Mouse (Mus musculus): ENCODE results near the gene Cdh23.

The Cdh23 gene

DNA sequence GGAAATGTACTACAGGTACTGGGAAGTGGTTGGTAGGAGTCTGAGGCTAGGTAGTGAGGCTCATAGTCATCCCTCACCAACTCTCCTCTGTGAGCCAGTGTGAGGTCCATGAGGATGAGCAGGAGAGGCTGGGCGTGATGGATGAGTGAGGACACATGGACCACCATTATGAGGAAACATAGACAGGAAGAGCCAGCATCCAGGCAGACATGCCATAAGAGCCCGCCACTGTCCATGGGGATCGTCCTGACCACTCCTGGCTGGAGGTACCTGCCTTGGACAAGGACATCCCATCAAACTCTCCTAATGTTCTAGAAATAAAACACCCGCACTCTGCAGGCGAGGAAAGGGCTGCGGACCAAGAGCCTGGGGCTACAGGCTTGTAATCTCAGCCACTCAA is at the start of gene Cdh23:
TSS of gene Cdh23 (minus strand) at position 101 of the 400 bp plus-strand sequence.
- in situ Hi-C loops (cut with MboI, MseI): loop anchor here (5.0 kb wide), 2 partner anchors 59 to 174 kb away; no protein-coding TSS in a partner anchor

DNA sequence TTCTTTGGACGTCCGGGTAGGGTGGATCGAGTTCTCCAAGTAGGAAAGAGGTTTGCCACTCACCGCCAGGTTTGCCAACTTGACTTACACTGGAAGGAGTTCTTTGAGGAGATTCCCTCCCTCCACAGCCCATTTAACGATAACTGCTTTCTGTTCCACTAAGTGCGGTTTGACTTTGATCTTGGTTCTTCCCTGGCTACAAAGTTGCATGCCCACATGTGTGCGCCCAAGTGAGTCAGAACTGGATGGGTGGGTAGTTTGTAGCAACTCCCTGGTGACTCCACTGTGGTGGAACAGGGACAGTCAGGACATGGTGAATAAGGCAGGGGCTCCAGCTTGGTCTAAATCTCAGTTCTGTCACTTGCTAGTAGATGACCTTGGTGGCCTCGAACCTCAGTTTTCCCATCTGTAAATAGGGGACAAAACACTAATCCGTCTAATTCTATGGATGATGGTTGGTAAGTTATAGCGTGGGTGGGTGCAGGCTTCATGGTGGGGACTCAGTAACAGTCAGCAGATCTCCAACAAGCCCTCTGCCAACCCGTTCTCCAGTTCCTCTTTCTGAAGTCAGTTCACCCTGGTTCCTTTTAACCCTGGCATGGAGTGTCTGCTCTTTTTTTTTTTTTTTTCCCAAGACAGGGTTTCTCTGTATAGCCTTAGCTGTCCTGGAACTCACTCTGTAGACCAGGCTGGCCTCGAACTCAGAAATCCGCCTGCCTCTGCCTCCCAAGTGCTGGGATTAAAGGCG is 48.4 kb upstream of the Cdh23 start:
- in situ Hi-C loops (cut with MboI, MseI): loop anchor here (25.0 kb wide), 1 partner anchor 832 kb away; no protein-coding TSS in a partner anchor

DNA sequence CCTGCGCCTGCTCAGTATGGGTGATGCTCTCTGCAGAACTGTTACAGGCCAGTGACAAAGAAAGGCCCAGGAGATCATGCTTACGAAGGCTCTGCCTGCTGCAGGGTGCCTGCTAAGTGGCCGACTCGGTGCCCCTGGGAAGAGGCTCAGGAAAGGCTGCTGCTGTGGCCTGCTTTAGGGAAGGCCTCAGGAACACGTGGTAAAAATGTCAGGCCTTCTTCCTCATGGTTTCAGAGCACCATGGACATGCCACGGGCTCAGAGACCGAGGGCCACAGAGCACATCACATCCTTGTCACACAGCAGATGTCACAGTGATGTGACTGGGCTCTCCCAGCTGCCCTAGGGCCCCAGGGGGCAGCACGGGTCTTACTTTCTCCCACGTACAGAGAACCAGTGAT is 47.4 kb upstream of the Cdh23 start:
- in situ Hi-C loops (cut with MboI, MseI): loop anchor here (25.0 kb wide), 1 partner anchor 831 kb away; no protein-coding TSS in a partner anchor

DNA sequence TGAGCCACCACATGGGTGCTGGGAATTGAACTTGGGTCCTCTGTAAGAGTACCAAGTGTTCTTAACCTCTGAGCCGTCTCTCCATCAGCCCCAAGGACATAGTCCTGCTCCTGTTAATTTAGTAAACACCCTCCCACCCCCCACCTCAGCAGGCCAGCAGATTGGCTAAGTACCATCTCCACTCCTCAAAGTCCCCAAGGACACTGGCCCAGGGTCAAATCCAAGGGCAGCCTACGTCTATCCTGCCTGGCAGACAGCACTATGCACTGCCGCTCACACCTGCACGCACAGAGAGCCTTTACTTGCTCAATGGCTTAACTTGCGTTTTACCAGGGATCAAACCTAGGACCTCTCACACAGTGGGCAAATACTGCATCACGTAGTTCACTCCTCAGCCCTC is 46.7 kb upstream of the Cdh23 start:
- in situ Hi-C loops (cut with MboI, MseI): loop anchor here (25.0 kb wide), 1 partner anchor 831 kb away; no protein-coding TSS in a partner anchor

DNA sequence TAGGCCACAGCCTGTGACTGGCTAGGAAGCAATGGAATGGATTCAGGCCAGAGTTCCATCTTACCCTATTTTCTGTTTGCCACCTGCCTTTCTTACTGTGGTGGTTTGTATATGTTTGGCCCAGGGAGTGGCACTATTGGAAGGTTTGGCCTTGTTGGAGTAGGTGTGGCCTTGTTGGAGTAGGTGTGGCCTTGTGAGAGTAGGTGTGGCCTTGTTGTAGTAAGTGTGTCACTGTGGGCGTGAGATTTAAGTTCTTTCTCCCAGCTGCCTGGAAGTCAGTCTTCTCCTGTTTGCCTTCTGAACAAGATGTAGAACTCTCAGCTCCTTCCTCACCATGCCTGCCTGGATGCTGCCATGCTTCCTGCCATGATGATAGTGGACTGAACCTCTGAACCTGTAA is 46.0 kb upstream of the Cdh23 start:
- in situ Hi-C loops (cut with MboI, MseI): loop anchor here (25.0 kb wide), 1 partner anchor 830 kb away; no protein-coding TSS in a partner anchor

DNA sequence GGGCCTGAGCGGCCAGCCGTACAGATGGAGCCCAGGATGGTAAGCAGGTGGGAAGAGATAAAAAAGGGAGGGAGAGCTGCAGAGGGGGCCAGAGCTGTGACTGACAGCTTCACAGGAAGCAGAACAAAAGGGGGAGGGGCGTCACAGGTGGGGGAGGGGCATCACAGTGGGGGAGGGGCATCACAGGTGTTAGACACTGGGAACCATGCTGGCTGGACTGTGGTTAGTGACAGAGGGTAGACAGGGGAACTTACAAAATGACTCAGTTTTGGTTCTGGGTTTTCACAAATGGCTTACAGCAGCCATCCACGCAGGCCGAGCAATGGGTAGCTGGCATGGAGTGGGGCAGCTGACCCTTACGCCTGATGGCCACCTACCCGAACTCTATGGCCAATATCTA is 45.1 kb upstream of the Cdh23 start:
- in situ Hi-C loops (cut with MboI, MseI): loop anchor here (25.0 kb wide), 1 partner anchor 829 kb away; no protein-coding TSS in a partner anchor

DNA sequence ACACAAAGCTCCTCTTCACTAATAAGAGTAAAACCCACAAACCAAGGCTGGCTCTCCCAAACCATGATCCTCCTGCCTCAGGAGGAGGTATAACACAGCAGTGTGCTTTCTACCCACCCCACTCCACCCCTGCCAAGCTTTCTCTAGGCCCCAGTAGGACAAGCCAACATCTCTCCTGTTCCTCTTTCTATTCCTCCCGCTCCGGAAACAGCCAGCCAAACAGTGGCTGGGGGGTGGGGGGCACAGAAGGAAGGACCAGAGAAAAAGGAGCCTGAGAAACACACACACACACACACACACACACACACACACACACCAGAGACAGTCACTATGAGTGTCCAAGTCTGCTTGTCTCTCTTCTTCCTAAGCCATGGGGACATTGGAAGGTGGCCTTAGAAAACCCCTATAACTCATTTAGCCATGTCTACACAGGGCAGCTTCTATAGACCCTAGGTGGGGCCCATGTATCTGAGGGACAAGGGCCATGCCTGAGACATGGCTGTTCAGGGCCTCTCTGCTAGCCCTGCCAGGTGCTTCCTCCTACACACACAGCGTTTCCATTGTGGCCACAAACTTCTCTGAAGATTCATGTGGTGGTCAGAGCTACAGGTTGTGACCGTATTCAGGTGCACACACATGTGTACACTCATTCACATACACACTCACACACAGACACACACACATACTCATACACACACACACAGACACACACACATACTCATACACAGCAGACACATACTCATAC is 43.5 kb upstream of the Cdh23 start:
- in situ Hi-C loops (cut with MboI, MseI): loop anchor here (25.0 kb wide), 1 partner anchor 827 kb away; no protein-coding TSS in a partner anchor

DNA sequence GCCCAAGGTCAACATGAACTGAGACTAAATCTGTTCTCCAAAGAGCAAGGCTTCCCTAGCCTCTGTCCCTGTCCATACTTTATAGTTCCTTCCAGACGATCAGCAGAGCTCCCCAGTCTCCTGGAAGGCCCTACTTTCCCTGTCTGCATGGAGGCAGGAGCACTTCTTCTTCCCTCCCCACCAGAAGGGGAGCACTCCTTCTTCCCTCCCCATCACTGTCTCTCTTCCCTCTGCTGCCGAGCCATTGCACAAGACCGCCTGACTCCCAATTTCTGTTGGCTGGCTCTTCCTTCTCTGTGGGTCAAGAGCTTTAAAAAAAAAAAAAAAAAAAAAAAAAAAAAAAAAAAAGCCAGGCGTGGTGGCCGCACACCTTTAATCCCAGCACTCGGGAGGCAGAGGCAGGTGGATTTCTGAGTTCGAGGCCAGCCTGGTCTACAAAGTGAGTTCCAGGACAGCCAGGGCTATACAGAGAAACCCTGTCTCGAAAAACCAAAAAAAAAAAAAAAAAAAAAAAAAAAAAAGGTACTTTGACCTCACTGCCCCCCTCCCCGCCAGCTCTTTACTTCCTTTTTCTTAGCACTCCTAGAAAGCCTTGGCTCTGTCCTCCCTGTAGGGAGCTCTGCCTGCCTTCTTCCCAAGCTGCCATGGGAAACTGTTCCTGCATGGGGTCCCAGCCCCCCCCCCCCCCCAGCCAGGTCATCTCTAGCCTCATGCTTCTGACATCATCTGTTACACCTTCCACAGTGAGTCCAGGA is 41.8 kb upstream of the Cdh23 start:
- in situ Hi-C loops (cut with MboI, MseI): loop anchor here (25.0 kb wide), 1 partner anchor 826 kb away; no protein-coding TSS in a partner anchor

DNA sequence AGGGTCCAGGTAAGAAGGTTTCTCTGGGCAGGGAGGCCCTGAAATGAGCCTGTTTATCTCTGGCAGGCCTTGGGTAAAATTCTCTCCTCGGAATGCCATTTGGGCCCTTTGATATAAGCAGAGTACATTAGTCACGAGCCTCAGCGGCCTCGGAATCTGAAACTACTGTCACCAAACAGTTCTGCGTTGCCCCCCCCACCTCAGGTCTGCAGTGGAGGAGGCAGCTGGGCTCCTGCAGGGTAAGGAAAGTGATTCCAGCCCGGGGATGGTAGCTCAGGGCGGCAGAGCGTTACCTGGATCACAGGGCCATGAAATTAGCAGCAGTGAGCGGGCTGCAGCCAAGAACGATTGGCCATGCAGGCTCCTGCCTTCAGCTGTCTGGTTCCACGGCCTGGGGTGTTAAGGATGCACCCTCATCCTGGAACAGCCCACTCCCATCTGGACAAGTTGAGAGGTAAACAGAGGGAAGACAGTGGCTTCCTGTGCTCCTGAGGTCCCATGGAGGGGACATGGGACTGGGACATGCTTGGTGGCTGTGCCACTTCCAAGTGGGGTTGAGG is 41.0 kb upstream of the Cdh23 start:
- in situ Hi-C loops (cut with MboI, MseI): loop anchor here (25.0 kb wide), 1 partner anchor 825 kb away; no protein-coding TSS in a partner anchor

DNA sequence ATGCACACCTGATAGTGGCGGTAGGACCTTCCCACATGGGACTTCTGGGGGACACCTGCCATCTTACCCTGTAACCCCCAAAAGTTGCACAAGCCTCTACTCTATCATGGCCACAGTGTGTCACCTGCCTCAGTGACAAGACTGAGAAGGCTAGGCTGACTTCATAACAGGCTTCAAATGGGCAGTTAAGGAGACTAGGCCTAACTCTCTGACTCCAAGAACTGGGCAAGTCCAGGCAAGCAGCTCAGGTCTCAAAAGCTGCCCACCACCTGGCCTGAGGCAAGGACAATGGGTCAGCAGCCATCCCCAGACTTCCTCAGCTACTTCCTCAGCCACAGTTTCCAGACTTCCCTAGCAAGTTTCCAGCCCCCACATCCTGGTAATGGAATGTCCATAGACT is 39.4 kb upstream of the Cdh23 start:
- in situ Hi-C loops (cut with MboI, MseI): loop anchor here (25.0 kb wide), 1 partner anchor 823 kb away; no protein-coding TSS in a partner anchor

DNA sequence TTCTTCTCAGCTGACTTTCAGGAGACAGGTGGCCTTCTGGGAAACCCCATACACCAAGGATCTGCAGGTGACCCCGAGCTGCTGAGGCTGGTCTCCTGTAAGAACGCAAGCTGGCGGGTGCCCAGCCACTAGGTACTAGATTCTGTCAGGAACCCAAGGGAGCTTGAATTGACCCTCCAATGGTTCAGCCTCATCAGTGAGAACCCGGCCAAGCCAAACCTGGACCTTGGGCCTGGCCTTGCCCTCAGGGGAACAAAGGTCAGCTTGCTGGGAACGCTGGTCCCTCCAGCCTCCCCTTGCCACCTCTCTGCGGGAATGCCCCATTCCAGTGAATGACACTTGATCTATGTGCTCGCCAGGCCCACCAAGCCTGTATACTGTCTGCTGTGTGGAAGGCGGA is 37.2 kb upstream of the Cdh23 start:
- in situ Hi-C loops (cut with MboI, MseI): loop anchor here (25.0 kb wide), 1 partner anchor 821 kb away; no protein-coding TSS in a partner anchor

DNA sequence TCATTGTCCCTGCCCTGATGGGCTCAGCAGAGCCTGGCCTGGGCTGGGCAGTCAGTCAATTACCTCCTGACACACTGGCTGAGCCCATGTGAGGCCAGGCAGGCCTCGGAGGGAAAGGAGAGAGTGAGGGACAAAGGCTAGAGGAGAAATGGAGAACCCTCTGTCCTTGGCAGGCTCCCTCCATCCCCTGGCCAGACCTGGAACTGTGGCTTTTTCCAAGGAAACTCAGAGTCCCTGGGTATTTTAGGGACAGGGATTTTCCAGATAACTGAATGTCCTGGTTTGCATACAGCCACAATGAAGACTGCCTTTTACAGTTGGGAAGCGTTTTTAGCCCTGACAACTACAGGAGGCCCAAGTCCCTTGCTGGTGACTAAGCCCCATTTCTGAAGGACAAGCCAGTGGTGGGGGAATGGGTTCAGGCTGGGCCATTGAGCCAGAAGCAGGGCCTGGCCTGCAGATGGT is 36.1 kb upstream of the Cdh23 start:
- in situ Hi-C loops (cut with MboI, MseI): loop anchor here (25.0 kb wide), 1 partner anchor 820 kb away; no protein-coding TSS in a partner anchor

DNA sequence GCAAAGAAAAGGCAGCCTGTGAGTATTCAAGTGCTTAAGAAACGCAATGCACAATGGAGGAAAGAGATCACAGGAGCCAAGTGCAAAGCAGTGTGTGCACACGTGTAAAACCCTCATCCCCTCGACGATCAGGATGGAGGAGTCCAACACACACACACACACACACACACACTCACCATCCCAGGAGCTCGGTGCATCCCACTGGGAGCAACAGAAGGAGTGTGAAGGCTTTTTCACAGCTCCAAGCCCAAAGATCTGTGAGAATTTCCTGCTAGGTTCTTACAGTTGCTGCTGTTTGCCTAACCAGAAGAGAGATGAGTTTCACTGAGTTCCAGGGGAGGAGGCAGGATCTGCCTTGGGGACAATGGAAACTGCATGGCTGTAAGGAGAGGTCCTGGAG is 35.5 kb upstream of the Cdh23 start:
- in situ Hi-C loops (cut with MboI, MseI): loop anchor here (25.0 kb wide), 1 partner anchor 819 kb away; no protein-coding TSS in a partner anchor

DNA sequence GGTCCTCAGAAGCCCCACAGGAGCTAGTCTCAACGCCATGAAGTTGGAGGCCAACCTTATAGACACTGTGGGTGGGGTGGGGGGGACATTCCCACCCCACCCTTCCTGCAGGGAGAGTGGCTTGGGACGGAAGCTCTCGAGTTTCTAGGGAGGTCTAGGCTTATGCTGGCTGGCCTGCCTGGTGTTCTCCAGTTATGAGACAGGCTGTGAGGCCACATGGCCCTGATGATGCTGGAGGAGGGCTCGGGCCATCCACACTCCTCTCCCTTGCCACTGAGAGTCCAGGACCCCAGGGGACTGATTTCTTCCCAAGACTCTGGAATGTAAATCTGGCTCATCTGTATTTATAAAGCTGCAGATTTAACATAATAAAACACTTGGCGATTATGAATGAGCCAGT is 31.0 kb upstream of the Cdh23 start:
- in situ Hi-C loops (cut with MboI, MseI): loop anchor here (25.0 kb wide), 1 partner anchor 815 kb away; no protein-coding TSS in a partner anchor

DNA sequence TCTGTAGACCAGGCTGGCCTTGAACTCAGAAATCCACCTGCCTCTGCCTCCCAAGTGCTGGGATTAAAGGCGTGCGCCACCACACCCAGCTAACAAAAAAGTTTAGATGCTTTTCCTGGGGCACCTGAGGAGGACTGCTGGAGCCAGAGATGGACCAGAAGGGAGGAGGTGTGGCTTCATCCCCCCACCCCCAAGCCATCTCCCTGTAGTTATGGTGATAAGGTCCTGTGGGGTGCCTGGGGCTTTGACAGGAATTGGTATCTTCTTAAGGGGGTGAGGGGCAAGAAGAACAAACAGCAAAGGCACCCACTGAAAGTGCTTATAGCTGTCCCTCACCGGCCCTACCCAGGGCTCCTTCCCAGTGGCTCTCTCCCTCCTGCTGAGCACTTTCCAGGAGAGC is 30.6 kb upstream of the Cdh23 start:
- in situ Hi-C loops (cut with MboI, MseI): loop anchor here (25.0 kb wide), 1 partner anchor 815 kb away; no protein-coding TSS in a partner anchor

DNA sequence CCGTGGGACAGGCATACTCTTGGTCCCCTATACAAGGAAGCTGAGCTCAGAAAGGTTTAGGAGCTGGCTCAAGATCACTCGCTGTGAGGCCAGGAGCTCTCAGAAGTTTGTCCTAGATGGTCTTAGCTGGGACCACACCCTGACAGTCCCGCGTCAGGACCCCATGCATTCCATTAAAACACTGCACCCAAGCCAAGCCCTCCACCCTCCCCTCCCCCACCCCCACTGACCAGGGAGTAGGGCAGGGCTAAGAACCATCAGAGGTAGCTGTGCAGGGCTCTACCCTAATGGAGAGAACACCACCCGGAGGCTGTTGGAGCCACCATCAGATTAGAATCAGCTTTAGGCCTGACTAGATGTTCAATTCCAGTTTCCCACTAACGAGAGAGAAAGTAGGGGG is 28.2 kb upstream of the Cdh23 start:
- in situ Hi-C loops (cut with MboI, MseI): no loop called here

DNA sequence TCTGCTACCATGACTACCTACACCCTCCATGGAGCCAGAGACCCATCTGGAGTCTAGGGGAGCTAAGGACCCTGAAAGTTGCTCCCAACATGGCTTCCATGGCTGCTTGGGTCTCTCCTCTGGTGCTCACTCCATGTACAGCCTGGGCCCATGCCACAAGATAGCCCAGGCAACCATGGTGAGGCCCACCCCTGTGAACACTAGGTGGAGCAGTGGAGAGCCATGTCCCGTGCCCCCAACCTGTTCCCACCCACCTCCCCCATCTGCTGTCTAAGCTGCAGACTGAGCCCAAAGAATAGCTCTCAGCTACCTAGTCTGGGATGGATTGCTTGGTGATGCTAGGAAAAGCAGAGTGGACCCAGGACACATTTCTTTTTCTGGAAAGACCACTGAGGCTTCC is 27.1 kb upstream of the Cdh23 start:
- in situ Hi-C loops (cut with MboI, MseI): no loop called here

DNA sequence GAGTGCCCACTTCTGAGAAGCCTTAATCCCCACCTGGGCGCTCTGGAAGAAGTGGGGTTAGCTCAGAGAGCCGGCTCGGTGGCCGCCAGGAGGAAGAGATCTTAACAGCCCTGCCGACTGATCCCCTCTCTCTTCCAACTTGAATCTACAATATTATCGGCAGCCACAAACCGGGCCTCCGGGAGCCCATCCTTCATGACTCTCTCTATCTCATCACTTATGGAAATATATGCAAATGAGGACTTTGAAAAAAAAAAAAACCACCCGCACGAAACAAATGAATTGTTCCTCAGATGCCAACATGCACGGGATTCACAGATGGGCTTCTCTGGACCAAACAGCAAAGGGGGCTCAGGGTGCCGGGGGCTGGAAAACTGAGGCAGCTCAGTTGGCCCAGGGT is 25.4 kb upstream of the Cdh23 start:
- in situ Hi-C loops (cut with MboI, MseI): no loop called here

DNA sequence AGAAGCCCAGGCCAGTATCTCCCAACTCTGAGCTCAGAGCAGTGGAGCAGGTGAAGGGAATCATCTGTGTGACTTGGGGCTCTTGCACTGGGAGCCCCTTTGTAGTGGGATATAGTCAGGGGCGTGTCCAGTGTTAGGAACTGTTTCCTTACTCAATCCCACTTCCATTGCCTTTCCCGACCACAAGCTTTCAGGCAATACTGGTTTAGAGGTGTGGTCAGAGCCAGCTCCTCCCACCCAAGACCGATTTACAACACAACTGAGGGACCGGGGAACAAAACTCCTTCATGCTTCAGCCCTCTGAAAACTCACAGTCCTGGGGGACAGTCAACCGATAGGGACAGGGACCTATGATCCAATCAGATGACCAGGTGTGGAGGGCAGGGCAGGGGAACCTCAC is 24.2 kb upstream of the Cdh23 start:
- in situ Hi-C loops (cut with MboI, MseI): no loop called here

DNA sequence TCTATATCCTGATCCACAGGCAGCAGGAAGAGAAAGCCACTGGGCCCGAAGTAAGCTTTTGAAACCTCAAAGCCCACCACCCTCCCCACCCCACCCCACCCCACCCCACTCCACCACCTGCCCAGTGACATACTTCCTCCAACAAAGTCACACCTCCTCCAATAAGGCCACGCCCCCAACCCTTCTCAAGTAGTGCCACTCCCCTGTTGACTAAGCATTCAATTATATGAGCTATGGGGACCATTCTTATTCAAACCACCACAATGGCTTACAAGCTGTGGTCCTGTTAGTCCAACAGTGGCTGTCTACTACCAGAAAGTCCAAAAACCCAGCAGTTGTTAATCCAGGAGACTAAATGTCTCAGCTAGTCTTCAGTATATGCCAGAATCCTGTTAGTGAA is 22.2 kb upstream of the Cdh23 start:
- in situ Hi-C loops (cut with MboI, MseI): no loop called here

DNA sequence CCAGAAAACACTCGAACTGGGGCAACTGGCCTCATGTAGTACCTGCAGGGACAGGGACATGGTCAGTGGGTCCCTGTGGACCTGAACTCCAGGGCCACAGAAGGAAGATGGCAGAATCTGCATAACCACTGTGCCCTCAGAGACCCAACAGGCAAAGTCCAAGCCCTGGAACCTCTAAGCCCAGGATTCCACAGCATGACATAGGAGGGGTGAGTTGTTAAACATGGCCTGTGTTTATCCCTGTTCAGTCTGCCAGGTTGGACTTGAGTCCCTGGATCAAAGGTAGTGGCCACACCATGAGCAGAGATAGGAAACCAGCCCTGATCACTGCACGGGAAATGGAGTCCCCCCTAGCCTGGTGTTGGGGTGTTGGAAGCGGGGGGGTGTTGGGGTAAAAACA is 20.2 kb upstream of the Cdh23 start:
- in situ Hi-C loops (cut with MboI, MseI): no loop called here

Measured in regulatory T cell (primary cell).